Mouse (Mus musculus): Measurements from ENCODE around the gene Vegfb. TPM values are rescaled to one million over a fixed set of nuclear protein-coding genes. Genes with fewer than 3 reads are reported as not detected.

Vegfb gene
- 53.4 and 58.6 TPM in 2 replicates for polyA plus RNA-seq (2015; fragmentation: Nextera tagmentation; extraction: Ambion mirVana)

DNA sequence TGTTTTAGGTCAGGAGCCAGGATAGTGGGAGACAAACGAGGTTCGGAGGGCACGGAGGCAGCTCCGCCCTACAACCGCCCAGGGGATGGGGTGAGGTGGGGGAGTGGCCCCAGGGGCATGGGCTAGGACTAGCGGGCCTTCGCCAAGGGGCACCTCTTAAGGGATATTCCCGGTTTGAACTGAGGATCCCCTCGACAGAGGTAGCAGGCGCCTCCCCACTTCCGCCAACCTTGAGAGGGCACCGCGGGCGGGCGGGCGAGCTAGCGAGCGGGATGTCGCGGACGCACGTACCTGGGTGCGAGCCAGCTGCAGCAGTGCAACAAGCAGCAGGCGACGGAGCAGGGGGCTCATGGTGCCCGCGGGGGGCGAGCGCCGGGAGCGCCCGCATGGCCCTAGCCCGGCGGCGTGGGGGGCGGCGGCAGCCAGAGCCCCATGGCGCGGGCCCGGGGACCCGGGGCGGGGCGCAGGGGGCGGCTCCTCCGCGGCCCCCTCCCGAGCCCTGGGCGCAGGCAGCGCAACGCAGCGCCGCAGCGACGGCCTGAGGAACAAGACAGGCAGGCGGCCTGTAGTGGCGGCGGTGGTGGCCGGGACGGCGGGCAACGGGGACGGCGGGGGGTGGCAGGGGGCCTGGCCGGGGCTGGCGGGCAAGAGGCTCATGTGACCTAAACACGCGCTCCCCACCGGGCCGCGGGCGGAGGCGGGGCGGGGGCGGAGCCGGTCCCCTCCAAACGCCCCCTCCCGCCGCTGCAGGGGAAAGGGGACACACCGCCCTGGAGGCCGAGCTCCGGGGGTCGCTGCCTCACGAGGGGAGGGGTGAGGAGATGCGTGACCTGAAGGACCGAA lies at the start of gene Vegfb:
TSS of gene Vegfb (minus strand) at position 591 of the 843 bp plus-strand sequence.
- Histone ChIP-seq H3K27me3 (no peaks in the 10 kb centered on the region), H3K27ac (peak within 1 kb of the TSS; percentile 90), H3K36me3 (peaks cover 33% of the 10 kb centered on the region), H3K4me1 (peaks cover 27% of the 10 kb centered on the region), H3K4me3 (peak within 1 kb of the TSS; percentile 89), H3K4me2 (peak within 1 kb of the TSS; percentile 84), H3K9ac (peak within 1 kb of the TSS; percentile 95), H3K9me3 (no peaks in the 10 kb centered on the region)
- WGBS = under 1% methylated on average over 81 of the region's 85 CpGs
- peak; percentile 49 for ATAC-seq (ENCODE audit: insufficient number of reproducible peaks, insufficient read depth, low FRiP score, low TSS enrichment, low read depth)

DNA sequence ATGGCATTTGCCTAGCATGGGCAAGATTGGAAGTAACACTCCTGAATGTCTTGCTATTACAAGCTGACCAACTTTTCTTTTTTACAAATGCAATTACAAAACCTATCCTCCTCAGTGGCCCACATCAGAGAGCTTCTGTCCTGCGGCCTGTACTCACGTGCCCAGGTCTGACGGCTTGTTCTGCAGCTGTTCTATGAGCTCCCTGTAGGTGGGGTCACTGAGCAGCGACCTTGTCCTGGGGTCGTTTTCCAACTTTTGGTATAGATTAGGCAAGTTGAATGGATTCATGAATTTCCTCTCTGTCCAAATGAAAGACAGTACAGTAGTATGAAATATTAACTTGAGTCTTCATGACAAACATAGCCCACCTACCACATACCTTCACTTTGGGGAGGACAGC lies 46.6 kb upstream of the Vegfb start:
- ATAC-seq (ENCODE audit: insufficient number of reproducible peaks, insufficient read depth, low FRiP score, low TSS enrichment, low read depth) = no peak
- H3K27ac ChIP-seq = no peak overlapping the region
- H3K4me3 ChIP-seq = no peak overlapping the region
- H3K4me1 ChIP-seq = peaks cover 18% of the 10 kb centered on the region
- 90% methylated on average over 5 of the region's 5 CpGs for WGBS
- no peaks in the 10 kb centered on the region for H3K27me3 ChIP-seq
- peaks cover 65% of the 10 kb centered on the region for H3K36me3 ChIP-seq
- H3K9me3 ChIP-seq = no peaks in the 10 kb centered on the region
- no peak overlapping the region for H3K4me2 ChIP-seq
- H3K9ac ChIP-seq = no peak overlapping the region

DNA sequence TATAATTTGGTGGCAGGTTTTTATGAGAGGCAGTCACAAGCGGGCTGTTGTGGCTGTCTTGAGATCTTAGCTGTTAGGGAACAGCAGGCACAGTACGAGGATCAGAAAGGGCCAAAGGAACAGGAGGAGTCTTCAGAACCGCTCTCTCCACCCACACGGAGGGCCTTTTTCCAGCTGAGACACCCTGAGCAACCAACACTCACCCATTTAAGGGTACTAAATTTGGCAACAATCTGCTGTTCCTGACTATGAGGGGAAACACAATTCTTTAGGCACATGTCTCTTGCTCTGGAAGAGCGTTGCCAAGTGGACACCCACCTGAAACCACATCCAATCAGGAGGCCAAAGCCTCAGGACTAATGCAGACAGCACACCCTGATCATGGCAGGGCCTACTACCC lies 42.1 kb upstream of the Vegfb start:
- no peak for ATAC-seq (ENCODE audit: insufficient number of reproducible peaks, insufficient read depth, low FRiP score, low TSS enrichment, low read depth)
- WGBS = 97% methylated on average over 5 of the region's 5 CpGs

DNA sequence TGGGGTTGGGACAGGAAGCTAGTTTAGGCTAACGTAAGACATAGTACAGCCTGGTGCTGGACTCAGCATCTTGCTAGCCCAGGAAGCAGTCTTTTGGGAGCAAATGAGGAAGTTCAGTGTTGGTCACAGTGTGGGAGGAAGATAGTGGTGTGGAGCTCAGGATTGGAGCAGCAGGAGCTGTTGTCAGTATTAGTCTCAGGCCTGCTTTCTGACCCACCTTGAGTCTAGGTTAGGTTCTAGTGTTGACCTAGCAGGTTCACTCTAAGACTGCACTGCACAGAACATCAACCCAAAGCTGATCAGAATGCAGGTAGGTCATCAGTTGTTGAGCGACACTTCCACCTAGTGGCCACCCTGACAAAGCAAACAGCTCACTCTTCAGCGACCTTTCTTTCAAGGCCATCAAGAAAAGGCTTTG lies 32.8 kb upstream of the Vegfb start:
- ATAC-seq (ENCODE audit: insufficient number of reproducible peaks, insufficient read depth, low FRiP score, low TSS enrichment, low read depth) = no peak
- Histone ChIP-seq H3K4me3 (no peak overlapping the region), H3K4me1 (no peaks in the 10 kb centered on the region), H3K27me3 (no peaks in the 10 kb centered on the region), H3K9me3 (no peaks in the 10 kb centered on the region), H3K4me2 (no peak overlapping the region), H3K27ac (no peak overlapping the region), H3K9ac (no peak overlapping the region), H3K36me3 (peaks cover 79% of the 10 kb centered on the region)
- WGBS = 49% methylated on average over 3 of the region's 3 CpGs

More for the DNA sequence above, 42.1 kb upstream of the Vegfb start:
- peaks cover 98% of the 10 kb centered on the region for H3K36me3 ChIP-seq
- no peak overlapping the region for H3K27ac ChIP-seq
- no peak overlapping the region for H3K4me3 ChIP-seq
- no peaks in the 10 kb centered on the region for H3K4me1 ChIP-seq
- H3K27me3 ChIP-seq = no peaks in the 10 kb centered on the region
- H3K9ac ChIP-seq = no peak overlapping the region
- no peaks in the 10 kb centered on the region for H3K9me3 ChIP-seq
- H3K4me2 ChIP-seq = no peak overlapping the region

DNA sequence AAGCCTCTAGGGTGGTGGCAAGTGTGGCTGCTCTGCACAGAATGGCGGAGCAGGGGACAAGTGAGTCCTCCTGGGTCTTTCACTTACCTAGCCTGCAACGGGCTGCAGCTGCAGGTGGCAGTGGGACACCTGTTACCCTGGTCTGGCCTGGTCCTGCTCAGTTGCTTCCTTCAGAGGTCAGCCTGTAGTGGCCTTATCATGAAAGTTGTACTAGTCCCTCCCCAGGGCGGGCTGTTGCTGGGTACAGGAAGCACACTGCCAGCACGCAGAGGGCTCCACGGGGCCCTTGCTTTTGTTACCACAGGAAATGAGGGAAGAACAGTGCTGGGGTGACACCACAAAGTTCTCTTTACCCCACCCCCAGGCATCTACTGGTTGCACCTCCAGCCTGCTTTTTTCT lies 31.7 kb upstream of the Vegfb start, which contains the start of gene Fermt3:
TSS of gene Fermt3 (minus strand) at position 279 of the 400 bp plus-strand sequence.
- Histone ChIP-seq H3K27ac (peak within 1 kb of the TSS; percentile 7; the same call in 1 of the 2 replicates), H3K4me2 (no peak within 1 kb of the TSS), H3K4me3 (no peak within 1 kb of the TSS), H3K36me3 (peaks cover 68% of the 10 kb centered on the region), H3K9me3 (no peaks in the 10 kb centered on the region), H3K9ac (0 out of 2 replicates have a peak within 1 kb of the TSS, but pooled peaks have one; percentile 16), H3K4me1 (no peaks in the 10 kb centered on the region), H3K27me3 (no peaks in the 10 kb centered on the region)
- ATAC-seq (ENCODE audit: insufficient number of reproducible peaks, insufficient read depth, low FRiP score, low TSS enrichment, low read depth) = no peak
- 80% methylated on average over 5 of the region's 5 CpGs for WGBS

DNA sequence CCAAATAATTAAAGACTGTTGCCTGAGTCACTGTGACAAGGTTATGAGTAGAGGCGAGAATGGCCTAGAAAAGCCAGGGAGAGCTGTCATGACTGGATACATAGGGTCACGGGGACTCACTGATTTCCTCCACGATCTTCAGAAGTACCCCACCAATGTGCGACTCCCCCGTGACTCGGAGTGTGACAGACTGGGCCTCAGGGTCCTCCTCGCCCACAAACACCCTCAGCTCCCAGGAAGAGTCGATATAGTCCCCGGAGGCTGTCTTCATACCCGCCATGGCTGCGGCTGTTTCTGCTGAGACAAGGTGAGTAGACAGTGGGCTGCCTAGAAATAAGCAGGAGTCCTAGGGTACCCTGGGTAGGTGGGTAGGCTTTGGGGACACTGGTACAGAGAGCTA lies 31.1 kb upstream of the Vegfb start:
- no peaks in the 10 kb centered on the region for H3K9me3 ChIP-seq
- no peak overlapping the region; the same call in 1 of the 2 replicates for H3K27ac ChIP-seq
- 0 out of 2 replicates have a peak overlapping the region, but pooled peaks have one; percentile 16 for H3K9ac ChIP-seq
- H3K27me3 ChIP-seq = no peaks in the 10 kb centered on the region
- H3K36me3 ChIP-seq = peaks cover 68% of the 10 kb centered on the region
- H3K4me2 ChIP-seq = no peak overlapping the region
- ATAC-seq (ENCODE audit: insufficient number of reproducible peaks, insufficient read depth, low FRiP score, low TSS enrichment, low read depth) = no peak
- H3K4me3 ChIP-seq = no peak overlapping the region
- H3K4me1 ChIP-seq = no peaks in the 10 kb centered on the region
- 87% methylated on average over 11 of the region's 11 CpGs for whole genome bisulfite sequencing

DNA sequence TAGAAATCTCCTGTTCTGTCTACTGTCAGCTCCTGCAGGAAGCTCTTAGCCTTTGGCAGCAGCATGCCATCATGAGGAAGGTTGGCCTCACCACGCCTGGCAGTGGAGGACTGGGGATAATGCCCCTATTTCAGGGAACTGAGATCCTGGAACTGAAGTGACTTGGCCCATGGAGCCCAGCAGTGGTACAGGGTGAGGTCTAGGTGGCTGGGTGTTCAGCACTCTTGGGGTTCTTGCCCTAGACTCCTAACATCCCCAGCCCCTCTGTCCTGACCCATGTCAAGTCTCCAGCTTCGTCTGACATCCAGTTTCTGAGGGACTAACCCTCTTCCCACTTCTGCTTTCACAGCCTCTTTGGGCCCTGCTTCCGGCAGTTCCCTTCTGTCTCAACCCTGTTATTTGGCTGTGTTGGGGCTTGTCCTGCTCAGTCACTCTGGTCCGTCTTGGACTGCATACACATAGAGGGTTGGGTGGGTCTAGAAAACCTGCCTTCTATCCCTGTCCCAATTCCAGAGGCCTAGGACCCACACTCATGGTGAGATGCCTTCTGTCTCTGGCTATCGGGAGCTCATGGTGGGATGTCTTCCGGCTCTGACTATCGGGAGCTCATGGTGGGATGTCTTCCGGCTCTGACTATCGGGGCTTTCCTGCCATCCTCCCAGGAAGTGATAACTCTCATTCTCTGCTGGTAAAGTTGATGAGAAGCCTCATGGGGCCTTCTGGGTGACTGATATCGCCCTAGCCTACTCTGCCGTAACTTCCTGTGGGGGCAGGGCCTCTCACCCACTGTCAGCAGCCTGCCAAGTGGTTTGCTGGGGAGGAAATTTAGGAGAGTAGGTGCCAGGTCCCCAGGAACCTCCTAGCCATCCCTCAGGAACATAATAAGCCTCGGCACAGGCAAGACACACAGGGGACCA lies 30.3 kb upstream of the Vegfb start:
- ATAC-seq (ENCODE audit: insufficient number of reproducible peaks, insufficient read depth, low FRiP score, low TSS enrichment, low read depth) = no peak
- Histone ChIP-seq H3K36me3 (peaks cover 61% of the 10 kb centered on the region), H3K9me3 (no peaks in the 10 kb centered on the region), H3K4me2 (no peak overlapping the region), H3K4me3 (no peak overlapping the region), H3K9ac (0 out of 2 replicates have a peak overlapping the region, but pooled peaks have one; percentile 16), H3K27me3 (no peaks in the 10 kb centered on the region), H3K4me1 (no peaks in the 10 kb centered on the region), H3K27ac (no peak overlapping the region; the same call in 1 of the 2 replicates)
- WGBS = 79% methylated on average over 12 of the region's 12 CpGs

DNA sequence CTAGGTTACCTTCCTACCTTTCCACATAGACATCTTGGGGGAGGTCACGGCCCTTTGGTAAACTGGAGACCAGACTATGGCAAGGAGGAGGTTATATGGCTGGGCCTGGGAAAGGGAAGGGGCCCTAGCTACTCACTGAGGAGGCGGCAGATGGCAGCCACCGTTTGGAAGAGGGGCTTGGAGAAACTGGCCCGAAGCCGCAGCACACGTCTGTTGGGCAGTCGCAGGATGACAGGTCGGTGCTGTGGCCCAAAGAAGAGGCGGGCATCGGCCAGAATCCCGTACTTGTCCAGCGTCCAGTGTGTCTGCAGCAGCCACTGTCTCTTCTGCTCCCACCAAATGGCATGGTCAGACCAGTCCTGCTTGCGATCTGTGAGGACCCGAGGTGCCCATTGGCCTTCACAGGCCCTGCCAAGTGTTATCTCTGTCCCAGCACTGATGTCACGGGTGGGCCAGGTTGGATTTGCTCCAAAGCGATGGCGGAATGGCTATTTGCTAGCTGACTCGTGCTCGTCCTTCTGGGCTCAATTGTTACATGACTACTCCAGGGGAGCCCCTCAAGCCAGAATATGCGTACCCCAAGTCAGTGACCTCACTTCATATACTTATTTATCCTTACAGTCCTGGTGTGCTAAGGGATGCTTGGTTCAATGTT lies 27.2 kb upstream of the Vegfb start:
- Histone ChIP-seq H3K9ac (no peak overlapping the region), H3K4me3 (no peak overlapping the region), H3K9me3 (no peaks in the 10 kb centered on the region), H3K4me2 (no peak overlapping the region), H3K27ac (no peak overlapping the region), H3K27me3 (no peaks in the 10 kb centered on the region), H3K36me3 (peaks cover 29% of the 10 kb centered on the region), H3K4me1 (no peaks in the 10 kb centered on the region)
- WGBS = 88% methylated on average over 20 of the region's 20 CpGs
- no peak for ATAC-seq (ENCODE audit: insufficient number of reproducible peaks, insufficient read depth, low FRiP score, low TSS enrichment, low read depth)

DNA sequence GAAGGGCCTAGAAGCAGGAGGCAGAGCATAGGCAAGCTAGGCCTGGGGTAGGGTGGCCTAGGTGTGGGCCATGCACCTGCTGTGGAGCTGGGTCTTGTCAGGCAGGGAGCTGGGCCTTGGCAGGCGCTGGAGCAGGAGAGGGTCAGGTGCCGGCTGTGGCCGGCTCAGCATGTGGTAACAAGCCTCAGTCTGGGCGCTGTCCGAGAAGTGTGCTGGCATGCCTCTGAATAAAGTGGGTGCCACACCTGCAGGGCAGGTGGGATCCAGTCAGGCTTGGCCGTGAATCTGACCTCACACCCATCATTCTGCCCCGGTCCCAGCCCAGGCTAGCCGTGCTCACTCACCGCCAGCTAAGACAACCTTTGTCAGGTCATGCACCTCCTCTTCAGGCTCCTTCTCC lies 26.5 kb upstream of the Vegfb start:
- WGBS = 83% methylated on average over 9 of the region's 9 CpGs
- Histone ChIP-seq H3K9me3 (no peaks in the 10 kb centered on the region), H3K27me3 (no peaks in the 10 kb centered on the region), H3K9ac (no peak overlapping the region), H3K4me2 (no peak overlapping the region), H3K36me3 (peaks cover 22% of the 10 kb centered on the region), H3K4me3 (no peak overlapping the region), H3K4me1 (no peaks in the 10 kb centered on the region), H3K27ac (no peak overlapping the region)
- ATAC-seq (ENCODE audit: insufficient number of reproducible peaks, insufficient read depth, low FRiP score, low TSS enrichment, low read depth) = no peak

DNA sequence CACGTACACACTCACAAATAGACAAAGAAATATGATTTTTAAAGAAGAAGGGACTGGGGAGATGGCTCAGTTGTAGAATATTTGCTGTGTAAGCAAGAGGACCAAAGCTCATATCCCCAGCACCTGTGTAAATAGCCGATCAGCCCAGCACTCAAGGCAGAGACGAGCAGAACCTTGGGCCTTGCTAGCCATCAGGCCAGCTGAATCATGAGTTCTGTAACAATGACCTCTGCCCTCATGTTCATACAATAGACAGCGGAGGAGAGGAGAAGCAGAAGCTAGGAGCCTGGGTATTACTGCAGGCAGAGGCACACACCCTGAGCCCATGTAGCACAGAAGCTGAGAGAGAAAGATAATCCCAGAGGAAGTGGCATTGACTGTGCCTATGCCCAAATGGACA lies 25.0 kb upstream of the Vegfb start:
- no peak overlapping the region for H3K27ac ChIP-seq
- no peak for ATAC-seq (ENCODE audit: insufficient number of reproducible peaks, insufficient read depth, low FRiP score, low TSS enrichment, low read depth)
- H3K4me1 ChIP-seq = no peaks in the 10 kb centered on the region
- H3K4me3 ChIP-seq = no peak overlapping the region
- WGBS = 83% methylated on average over 4 of the region's 4 CpGs
- no peak overlapping the region for H3K9ac ChIP-seq
- H3K27me3 ChIP-seq = no peaks in the 10 kb centered on the region
- H3K4me2 ChIP-seq = no peak overlapping the region
- H3K36me3 ChIP-seq = peaks cover 12% of the 10 kb centered on the region; the same call in 1 of the 2 replicates
- H3K9me3 ChIP-seq = no peaks in the 10 kb centered on the region

Data from embryonic facial prominence, embryonic 13.5 days (tissue).